Mouse (Mus musculus) liver, adult 2 months (tissue): ENCODE measurements at regions not wholly inside any gene's neighbourhood (a gene's known extent, or its start where the extent isn't known, plus 50 kb on each side); places are given as distances from the start of the nearest gene placed in this dataset.

ENCODE experiments used
- CTCF ChIP-seq: fragments of 200-500 bp; IDR thresholded peaks from 2 replicates; pipeline ENCODE4 v1.5.1; 2011; ENCODE audit warnings: low read depth, low read length, control low read depth
- POLR2A ChIP-seq: fragments of 200-500 bp; IDR thresholded peaks from 2 replicates; pipeline ENCODE4 v1.6.1; 2011; ENCODE audit warnings: low read length, control low read depth; ENCODE audit not compliant: insufficient read depth; ENCODE audit errors: extremely low read depth

- no peak for TF ChIP-seq POLR2A
- no peak for TF ChIP-seq CTCF
Observed at GRCm38 (mm10) chr12:14088960-14089359, 62.9 kb downstream of the Fam84a start.
